Mouse (Mus musculus) lung, embryonic 15.5 days (tissue): Measurements from ENCODE around the gene Rpl12. TPM values are rescaled to one million over a fixed set of nuclear protein-coding genes. Genes with fewer than 3 reads are reported as not detected.

Experiments used
- ATAC-seq: fragments of 200-750 bp; cut with Nextera tagmentation; 2 replicates; pipeline ENCODE4 v1.8.0; 2017; ENCODE audit warnings: moderate number of reproducible peaks, borderline replicate concordance; ENCODE audit not compliant: low FRiP score, low TSS enrichment; ENCODE audit errors: extremely low read depth
- H3K27ac ChIP-seq: fragments of 300-500 bp; sonication (generic); 2 replicates; pipeline ENCODE4 v1.5.1; 2015; ENCODE audit warnings: moderate library complexity, mild to moderate bottlenecking, inconsistent platforms
- H3K27me3 ChIP-seq: fragments of 300-500 bp; sonication (generic); 2 replicates; pipeline ENCODE4 v1.6.1; 2015; ENCODE audit warnings: inconsistent platforms
- H3K36me3 ChIP-seq: fragments of 300-500 bp; sonication (generic); 2 replicates; pipeline ENCODE4 v1.6.1; 2015; ENCODE audit warnings: inconsistent platforms
- H3K4me1 ChIP-seq: fragments of 300-500 bp; sonication (generic); 2 replicates; pipeline ENCODE4 v1.6.1; 2015; ENCODE audit warnings: inconsistent platforms
- H3K4me2 ChIP-seq: fragments of 300-500 bp; sonication (generic); 2 replicates; pipeline ENCODE4 v1.6.1; 2015; ENCODE audit warnings: inconsistent platforms, mild to moderate bottlenecking, moderate library complexity
- H3K4me3 ChIP-seq: fragments of 300-500 bp; sonication (generic); 2 replicates; pipeline ENCODE4 v1.5.1; 2015; ENCODE audit warnings: mild to moderate bottlenecking, inconsistent platforms
- H3K9ac ChIP-seq: fragments of 300-500 bp; sonication (generic); 2 replicates; pipeline ENCODE4 v1.6.1; 2015; ENCODE audit warnings: inconsistent platforms
- H3K9me3 ChIP-seq: fragments of 300-500 bp; sonication (generic); 2 replicates; pipeline ENCODE4 v1.6.1; 2016; ENCODE audit warnings: inconsistent platforms
- WGBS: fragments of 180-500 bp; shearing (Covaris S2); methylation state at CpG from one replicate; pipeline ENCODE4 v1.1.7; 2015; 5-methylcytosine and 5-hydroxymethylcytosine counted together
- polyA plus RNA-seq: library from polyadenylated mRNA; unstranded; fragments of >200 nt; fragmentation: Nextera tagmentation; extraction: Ambion mirVana; gene quantifications from 2 replicates; pipeline ENCODE4 v1.2.1, GENCODE M21; 2015

Gene Rpl12
- polyA plus RNA-seq, 1 experiment from 2014 or later = 167 TPM

DNA sequence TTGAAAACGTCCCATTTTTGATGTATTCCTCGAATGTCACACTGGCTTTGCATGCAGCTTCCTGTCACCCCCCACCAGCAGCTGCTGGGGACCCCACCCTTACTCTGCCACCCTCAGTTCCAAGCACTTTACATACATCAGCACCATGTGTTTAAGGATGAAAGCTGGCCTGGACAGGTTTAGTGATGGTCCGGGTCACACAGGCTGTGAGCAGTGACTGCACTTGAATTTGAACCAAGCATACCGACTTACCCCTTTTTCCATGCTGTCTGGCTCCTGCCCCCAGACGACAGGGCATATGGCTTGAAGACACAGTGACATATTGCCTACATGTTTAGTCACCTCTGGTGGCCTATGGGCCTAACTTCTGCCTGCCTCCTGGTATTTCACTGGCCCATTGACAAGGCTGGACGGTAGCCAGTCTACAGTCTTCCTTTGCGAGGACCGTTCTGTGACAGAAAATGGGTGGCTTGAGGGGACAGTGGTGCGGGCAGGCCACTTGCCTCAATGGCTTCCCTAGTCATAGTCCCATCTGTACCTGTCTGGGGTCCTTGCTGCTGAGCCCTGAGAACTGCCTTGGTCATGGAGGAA, 6.8 kb downstream of the Rpl12 start:
- Histone ChIP-seq H3K4me1 (peaks cover 39% of the 10 kb centered on the region), H3K4me3 (0 out of 2 replicates have a peak overlapping the region, but pooled peaks have one; percentile 60)
- 84% methylated on average over 9 of the region's 9 CpGs for WGBS

DNA sequence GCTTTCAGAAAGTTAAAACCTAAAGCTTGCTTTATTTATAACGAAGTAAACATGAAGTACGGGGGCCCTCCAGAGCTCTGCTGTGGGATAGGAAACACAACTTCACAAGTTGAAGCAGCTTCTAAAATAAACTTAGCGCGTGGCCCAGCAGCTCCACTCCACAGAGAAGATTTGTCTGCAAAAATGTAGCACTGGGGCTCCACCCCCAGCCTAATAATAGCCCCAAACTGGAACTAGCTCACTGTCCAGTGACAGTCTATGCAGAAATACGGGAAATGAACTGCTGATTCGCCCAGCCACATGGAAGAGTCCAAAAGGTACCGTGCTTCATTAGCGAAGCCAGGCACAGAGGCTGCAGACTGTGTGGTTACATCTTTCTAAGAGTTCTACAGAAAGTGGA, 8.0 kb downstream of the Rpl12 start:
- no peak for ATAC-seq
- Histone ChIP-seq H3K9me3 (no peaks in the 10 kb centered on the region), H3K27me3 (no peaks in the 10 kb centered on the region), H3K4me1 (peaks cover 26% of the 10 kb centered on the region), H3K36me3 (peaks cover 8% of the 10 kb centered on the region), H3K9ac (no peak overlapping the region), H3K4me2 (no peak overlapping the region), H3K4me3 (no peak overlapping the region), H3K27ac (no peak overlapping the region)
- WGBS = 72% methylated on average over 8 of the region's 8 CpGs

More for the DNA sequence above, 6.8 kb downstream of the Rpl12 start:
- peak overlapping the region; percentile 76; the same call in 1 of the 2 replicates for H3K9ac ChIP-seq
- H3K27me3 ChIP-seq = no peaks in the 10 kb centered on the region
- no peak overlapping the region for H3K27ac ChIP-seq
- H3K36me3 ChIP-seq = peaks cover 20% of the 10 kb centered on the region
- no peak for ATAC-seq
- no peaks in the 10 kb centered on the region for H3K9me3 ChIP-seq
- peak overlapping the region; percentile 94 for H3K4me2 ChIP-seq

DNA sequence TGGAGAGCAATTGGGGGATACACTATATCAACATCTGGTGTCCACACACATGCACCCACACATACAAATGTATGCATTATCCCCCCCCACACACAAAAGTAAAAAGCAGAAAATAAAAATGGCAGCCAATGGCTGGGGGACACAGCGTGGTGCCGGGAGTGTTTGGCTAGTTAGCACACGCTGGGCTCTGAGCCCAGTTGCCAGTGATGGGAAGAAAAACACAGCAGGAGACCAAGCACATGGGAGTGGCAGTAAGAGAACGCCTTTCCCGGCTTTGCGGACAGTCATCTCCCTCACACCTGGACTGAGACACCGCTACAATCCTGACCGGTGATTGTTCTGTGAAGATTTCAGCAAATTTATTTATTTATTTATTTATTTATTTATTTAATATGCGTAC, 9.9 kb downstream of the Rpl12 start:
- ATAC-seq = no peak
- H3K4me1 ChIP-seq = peaks cover 10% of the 10 kb centered on the region
- no peak overlapping the region for H3K4me2 ChIP-seq
- WGBS = 52% methylated on average over 9 of the region's 9 CpGs
- H3K27me3 ChIP-seq = no peaks in the 10 kb centered on the region
- no peak overlapping the region for H3K4me3 ChIP-seq
- H3K9me3 ChIP-seq = no peaks in the 10 kb centered on the region
- no peaks in the 10 kb centered on the region for H3K36me3 ChIP-seq
- no peak overlapping the region for H3K9ac ChIP-seq
- H3K27ac ChIP-seq = no peak overlapping the region

- Histone ChIP-seq H3K9ac (no peak overlapping the region), H3K27ac (no peak overlapping the region), H3K4me3 (no peak overlapping the region), H3K4me2 (no peak overlapping the region), H3K9me3 (no peaks in the 10 kb centered on the region), H3K36me3 (no peaks in the 10 kb centered on the region), H3K4me1 (no peaks in the 10 kb centered on the region), H3K27me3 (no peaks in the 10 kb centered on the region)
- 81% methylated on average over 8 of the region's 8 CpGs for WGBS
- no peak for ATAC-seq
These were observed 12.9 kb downstream of the Rpl12 start for GRCm38 (mm10) chr2:32974216-32974615.

DNA sequence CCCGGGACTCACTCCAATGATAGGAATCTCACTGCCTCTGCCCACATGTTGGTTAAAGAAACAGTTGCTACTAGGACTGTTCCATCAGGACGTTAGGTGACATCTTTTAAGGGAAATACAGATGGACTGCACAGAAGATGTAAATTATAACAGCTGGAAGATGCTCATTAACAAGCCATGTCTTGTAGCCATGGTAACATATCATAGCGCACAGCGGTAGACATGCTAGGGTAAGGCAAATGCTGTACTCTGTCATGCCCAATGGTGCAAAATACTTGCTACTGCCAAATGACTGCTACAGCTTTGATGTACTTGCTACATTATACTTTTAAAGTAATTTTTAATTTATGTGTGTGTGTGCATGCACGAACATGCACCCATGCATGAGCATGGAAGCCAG, 15.8 kb downstream of the Rpl12 start:
- ATAC-seq = no peak
- H3K9me3 ChIP-seq = no peaks in the 10 kb centered on the region
- H3K4me3 ChIP-seq = no peak overlapping the region
- H3K27ac ChIP-seq = no peak overlapping the region
- H3K9ac ChIP-seq = no peak overlapping the region
- no peak overlapping the region for H3K4me2 ChIP-seq
- H3K27me3 ChIP-seq = no peaks in the 10 kb centered on the region
- 76% methylated on average over 5 of the region's 5 CpGs for WGBS
- peaks cover 9% of the 10 kb centered on the region for H3K4me1 ChIP-seq
- no peaks in the 10 kb centered on the region for H3K36me3 ChIP-seq

DNA sequence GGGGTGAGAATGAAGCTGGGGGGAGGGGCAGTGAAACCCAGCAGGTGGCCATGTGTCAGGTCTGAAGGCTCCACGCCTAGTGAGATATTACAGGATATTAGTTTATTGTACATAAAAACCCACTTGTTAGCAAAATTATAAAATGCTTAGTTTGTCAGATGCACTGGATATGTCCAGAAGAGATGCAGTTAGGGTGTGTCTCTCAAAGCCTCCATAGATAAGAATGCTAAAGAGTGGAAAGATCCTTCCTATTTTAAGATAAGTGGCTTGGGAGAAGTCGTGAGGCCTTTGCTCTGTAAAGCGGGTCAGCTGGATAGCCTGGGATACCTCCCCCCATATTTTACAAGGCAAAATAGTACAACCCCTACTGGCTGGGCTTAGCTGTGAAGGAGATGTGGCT, 17.3 kb downstream of the Rpl12 start:
- Histone ChIP-seq H3K9me3 (no peaks in the 10 kb centered on the region), H3K36me3 (no peaks in the 10 kb centered on the region), H3K9ac (no peak overlapping the region), H3K4me3 (no peak overlapping the region), H3K27me3 (no peaks in the 10 kb centered on the region), H3K27ac (no peak overlapping the region), H3K4me2 (no peak overlapping the region), H3K4me1 (peaks cover 14% of the 10 kb centered on the region)
- no peak for ATAC-seq
- 63% methylated on average over 3 of the region's 3 CpGs for WGBS

- no peaks in the 10 kb centered on the region for H3K36me3 ChIP-seq
- 77% methylated on average over 7 of the region's 7 CpGs for WGBS
- ATAC-seq = no peak
These were observed 18.3 kb downstream of the Rpl12 start for GRCm38 (mm10) chr2:32979675-32980074.

DNA sequence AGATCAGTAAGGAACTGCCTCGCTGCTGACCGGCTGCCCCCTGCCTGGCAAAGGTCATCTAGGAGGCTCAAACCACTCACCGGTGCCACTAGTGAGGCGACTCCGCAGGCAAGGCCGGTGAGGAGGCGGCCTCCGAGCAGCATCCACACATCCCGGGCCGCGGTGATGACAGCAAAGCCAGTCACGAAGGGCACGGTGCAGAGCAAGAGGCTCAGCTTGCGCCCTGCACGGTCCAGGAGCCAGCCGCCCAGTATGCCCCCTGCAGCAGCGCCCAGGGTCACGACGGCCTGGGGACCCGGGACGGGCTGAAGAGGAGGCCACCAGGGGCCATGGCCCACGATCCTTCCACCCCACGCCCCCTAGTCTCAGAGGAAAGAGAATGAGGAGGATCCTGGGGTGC, 19.9 kb downstream of the Rpl12 start:
- Histone ChIP-seq H3K27ac (peak overlapping the region; percentile 30; the same call in 1 of the 2 replicates), H3K4me1 (peaks cover 14% of the 10 kb centered on the region), H3K4me2 (peak overlapping the region; percentile 96), H3K27me3 (no peaks in the 10 kb centered on the region), H3K9ac (peak overlapping the region; percentile 79), H3K4me3 (peak overlapping the region; percentile 73), H3K36me3 (no peaks in the 10 kb centered on the region), H3K9me3 (no peaks in the 10 kb centered on the region)
- peak; percentile 16; the same call in 1 of the 2 replicates for ATAC-seq
- WGBS = 1% methylated on average over 23 of the region's 23 CpGs

More at GRCm38 (mm10) chr2:32979675-32980074, 18.3 kb downstream of the Rpl12 start:
- H3K4me1 ChIP-seq = peaks cover 14% of the 10 kb centered on the region
- H3K9me3 ChIP-seq = no peaks in the 10 kb centered on the region
- H3K9ac ChIP-seq = no peak overlapping the region
- no peak overlapping the region for H3K4me2 ChIP-seq
- H3K27ac ChIP-seq = no peak overlapping the region
- H3K4me3 ChIP-seq = no peak overlapping the region
- H3K27me3 ChIP-seq = no peaks in the 10 kb centered on the region

DNA sequence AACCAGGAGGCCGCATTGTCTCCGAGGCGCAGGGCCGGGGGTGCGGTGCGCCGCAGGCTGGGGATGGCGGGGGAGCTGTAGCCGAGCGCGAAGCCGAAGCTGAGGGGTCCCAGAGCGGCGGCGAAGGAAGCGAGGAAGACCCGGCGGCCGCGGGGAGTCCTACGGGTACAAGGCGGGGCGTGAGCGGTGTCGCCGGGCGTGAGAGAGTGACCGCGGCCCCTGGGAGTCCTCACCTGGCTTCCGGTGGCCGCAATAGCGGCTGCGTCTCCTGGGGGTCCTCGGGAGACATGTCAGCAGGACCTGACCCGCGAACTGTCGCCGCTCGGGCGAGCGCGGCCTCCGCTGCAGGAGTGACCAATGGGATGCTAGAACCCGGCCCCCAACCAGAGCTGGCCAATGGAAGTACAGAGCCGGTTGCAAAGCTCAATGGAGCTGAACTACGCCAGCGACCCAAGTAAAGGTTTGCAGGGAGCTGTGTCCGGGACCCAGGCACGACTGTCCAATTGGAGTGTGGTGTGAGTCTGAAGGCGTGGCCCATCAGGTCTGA, 20.4 kb downstream of the Rpl12 start, which contains the start of gene Slc2a8:
Gene Slc2a8, minus strand, starts transcription at position 359 of the 547 bp plus-strand sequence.
- peak within 1 kb of the TSS; percentile 30 for H3K27ac ChIP-seq
- under 1% methylated on average over 50 of the region's 50 CpGs for WGBS
- no peaks in the 10 kb centered on the region for H3K36me3 ChIP-seq
- H3K9ac ChIP-seq = peak within 1 kb of the TSS; percentile 79
- H3K4me3 ChIP-seq = peak within 1 kb of the TSS; percentile 73
- H3K9me3 ChIP-seq = no peaks in the 10 kb centered on the region
- ATAC-seq = peak; percentile 98
- H3K27me3 ChIP-seq = no peaks in the 10 kb centered on the region
- H3K4me1 ChIP-seq = peaks cover 14% of the 10 kb centered on the region
- H3K4me2 ChIP-seq = peak within 1 kb of the TSS; percentile 96

GRCm38 (mm10) chr2:32982700-32983099, 21.3 kb downstream of the Rpl12 start:
- Histone ChIP-seq H3K4me1 (peaks cover 14% of the 10 kb centered on the region), H3K36me3 (no peaks in the 10 kb centered on the region), H3K4me2 (peak overlapping the region; percentile 96), H3K27ac (no peak overlapping the region), H3K4me3 (peak overlapping the region; percentile 73), H3K9ac (0 out of 2 replicates have a peak overlapping the region, but pooled peaks have one; percentile 0), H3K9me3 (no peaks in the 10 kb centered on the region), H3K27me3 (no peaks in the 10 kb centered on the region)
- WGBS = 8% methylated on average over 4 of the region's 4 CpGs
- no peak for ATAC-seq

DNA sequence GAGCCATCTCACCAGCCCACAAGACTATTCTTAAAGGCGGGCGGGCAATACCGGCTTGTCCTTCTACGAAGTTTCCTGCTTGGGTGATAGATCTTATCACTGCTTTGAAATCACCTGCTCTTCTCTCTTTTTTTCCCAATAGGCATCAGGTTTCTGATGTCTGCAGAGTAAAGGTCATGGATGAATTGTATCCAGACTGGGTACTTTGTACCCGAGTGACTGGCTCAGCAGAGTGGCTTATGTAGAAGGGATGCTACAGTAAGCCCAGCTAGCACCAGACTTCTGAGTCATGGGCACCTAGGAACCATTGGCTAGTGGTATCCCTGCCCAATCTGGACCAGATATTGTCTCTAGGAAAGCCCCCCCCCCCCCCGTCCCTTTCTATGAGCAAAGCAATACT, 22.3 kb downstream of the Rpl12 start:
- WGBS = 51% methylated on average over 6 of the region's 6 CpGs
- H3K27ac ChIP-seq = no peak overlapping the region
- no peaks in the 10 kb centered on the region for H3K9me3 ChIP-seq
- H3K27me3 ChIP-seq = no peaks in the 10 kb centered on the region
- no peak overlapping the region for H3K4me2 ChIP-seq
- H3K9ac ChIP-seq = no peak overlapping the region
- no peak for ATAC-seq
- peaks cover 14% of the 10 kb centered on the region for H3K4me1 ChIP-seq
- no peak overlapping the region for H3K4me3 ChIP-seq
- H3K36me3 ChIP-seq = no peaks in the 10 kb centered on the region

DNA sequence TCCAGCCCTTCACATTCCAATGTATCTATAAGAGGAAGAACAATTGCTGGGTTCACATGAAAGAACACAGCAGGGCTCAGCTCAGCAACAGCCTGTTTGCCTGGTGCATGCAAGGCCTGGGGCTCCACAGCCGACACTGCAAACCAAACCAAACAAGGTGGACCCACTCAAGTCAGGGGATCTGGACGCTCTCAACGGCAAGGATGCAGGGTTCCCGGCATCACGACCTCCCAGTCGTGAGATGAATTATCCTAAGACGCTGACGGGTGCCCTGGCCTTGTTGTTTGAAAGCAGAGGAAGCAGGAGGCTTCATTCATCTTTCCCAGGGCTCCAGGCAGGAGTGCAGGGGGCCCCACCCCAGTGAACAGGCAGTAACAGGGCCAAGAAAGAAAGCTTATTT, 24.5 kb downstream of the Rpl12 start:
- Histone ChIP-seq H3K9me3 (no peaks in the 10 kb centered on the region), H3K4me3 (no peak overlapping the region), H3K4me2 (no peak overlapping the region), H3K27ac (no peak overlapping the region), H3K4me1 (peaks cover 12% of the 10 kb centered on the region), H3K27me3 (no peaks in the 10 kb centered on the region), H3K36me3 (no peaks in the 10 kb centered on the region), H3K9ac (no peak overlapping the region)
- WGBS = 31% methylated on average over 8 of the region's 8 CpGs
- no peak for ATAC-seq
